Mouse (Mus musculus) heart, embryonic 10.5 days (tissue): ENCODE data around the gene Ccdc81. TPM values are rescaled to one million over a fixed set of nuclear protein-coding genes. Genes with fewer than 3 reads are reported as not detected.

ENCODE experiments used
- DNase-seq: peaks from one replicate; pipeline ENCODE4 v3.0.0-alpha.2; 2017; ENCODE audit warnings: low spot score
- H3K27ac ChIP-seq: fragments of 300-500 bp; sonication (generic); 2 replicates; pipeline ENCODE4 v1.5.1; 2016; ENCODE audit warnings: mild to moderate bottlenecking
- H3K27me3 ChIP-seq: fragments of 300-500 bp; sonication (generic); 2 replicates; pipeline ENCODE4 v1.6.1; 2016; ENCODE audit warnings: mild to moderate bottlenecking; ENCODE audit not compliant: poor library complexity, insufficient read depth, severe bottlenecking
- H3K36me3 ChIP-seq: fragments of 300-500 bp; sonication (generic); 2 replicates; pipeline ENCODE4 v1.6.1; 2016; ENCODE audit warnings: mild to moderate bottlenecking, moderate library complexity
- H3K4me1 ChIP-seq: fragments of 300-500 bp; sonication (generic); 2 replicates; pipeline ENCODE4 v1.6.1; 2016; ENCODE audit warnings: mild to moderate bottlenecking
- H3K4me3 ChIP-seq: fragments of 300-500 bp; sonication (generic); 2 replicates; pipeline ENCODE4 v1.5.1; 2016; ENCODE audit warnings: mild to moderate bottlenecking, moderate library complexity
- H3K9me3 ChIP-seq: fragments of 300-500 bp; sonication (generic); 2 replicates; pipeline ENCODE4 v1.6.1; 2016; ENCODE audit warnings: mild to moderate bottlenecking, moderate library complexity
- WGBS: fragments of 180-500 bp; shearing (Covaris S2); methylation state at CpG from one replicate; pipeline ENCODE4 v1.1.7; 2016; 5-methylcytosine and 5-hydroxymethylcytosine counted together
- polyA plus RNA-seq: library from polyadenylated mRNA; unstranded; fragments of >200 nt; fragmentation: Nextera tagmentation; extraction: Ambion mirVana; gene quantifications from 2 replicates; pipeline ENCODE4 v1.2.1, GENCODE M21; 2016

Gene Ccdc81
- 0.05 TPM in 1 of 2 replicates, not detected in the other for polyA plus RNA-seq

DNA sequence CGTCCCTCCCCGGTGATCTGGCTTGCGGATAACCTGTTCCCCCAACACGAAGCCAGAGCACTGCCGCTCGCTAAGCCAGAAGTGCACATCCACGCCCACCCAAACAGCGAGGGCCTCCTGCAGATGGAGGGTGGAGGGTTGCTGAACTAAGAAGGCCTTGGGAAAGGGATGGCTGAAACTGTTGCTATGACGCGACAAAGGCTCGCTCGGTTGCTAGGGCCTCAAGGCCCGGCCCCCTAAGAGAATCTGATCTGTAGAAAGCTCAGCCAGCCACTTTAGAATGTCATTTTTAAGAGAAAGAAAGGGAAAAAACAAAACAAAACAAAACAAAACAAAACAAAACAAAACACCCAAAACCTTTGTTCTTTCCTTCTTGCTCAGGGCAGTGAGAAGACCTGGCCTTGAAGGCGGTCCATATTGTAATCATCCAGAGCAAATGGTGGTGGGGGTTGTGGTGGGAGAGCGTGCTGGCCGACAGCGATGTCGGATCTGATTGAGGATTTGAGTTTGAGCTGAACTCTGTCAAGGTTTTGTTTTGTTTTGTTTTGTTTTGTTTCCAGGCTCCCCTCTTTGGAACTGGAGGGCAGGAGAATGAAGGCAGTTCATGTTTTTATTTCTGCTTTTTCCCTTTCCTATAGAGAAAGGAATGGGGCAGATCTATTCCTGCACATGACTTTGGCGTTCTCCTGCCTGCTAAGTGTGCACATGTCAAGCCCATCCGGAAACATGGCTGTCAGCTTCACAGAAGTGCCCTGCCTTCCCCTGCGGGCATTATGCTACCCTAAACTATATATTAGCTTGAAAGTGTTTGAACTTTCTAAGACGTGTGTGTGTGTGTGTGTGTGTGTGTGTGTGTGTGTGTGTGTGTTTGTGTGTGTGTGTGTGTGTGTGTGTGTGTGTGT is at the start of gene Ccdc81:
Gene Ccdc81 (minus strand): TSS at position 188 of the 902 bp plus-strand sequence.
- Histone ChIP-seq H3K9me3 (no peaks in the 10 kb centered on the region), H3K36me3 (no peaks in the 10 kb centered on the region), H3K4me1 (no peaks in the 10 kb centered on the region), H3K4me3 (peak within 1 kb of the TSS; percentile 24; the same call in 1 of the 2 replicates), H3K27me3 (no peaks in the 10 kb centered on the region), H3K27ac (no peak within 1 kb of the TSS)
- WGBS = 43% methylated on average over 22 of the region's 22 CpGs
- no peak for DNase-seq

DNA sequence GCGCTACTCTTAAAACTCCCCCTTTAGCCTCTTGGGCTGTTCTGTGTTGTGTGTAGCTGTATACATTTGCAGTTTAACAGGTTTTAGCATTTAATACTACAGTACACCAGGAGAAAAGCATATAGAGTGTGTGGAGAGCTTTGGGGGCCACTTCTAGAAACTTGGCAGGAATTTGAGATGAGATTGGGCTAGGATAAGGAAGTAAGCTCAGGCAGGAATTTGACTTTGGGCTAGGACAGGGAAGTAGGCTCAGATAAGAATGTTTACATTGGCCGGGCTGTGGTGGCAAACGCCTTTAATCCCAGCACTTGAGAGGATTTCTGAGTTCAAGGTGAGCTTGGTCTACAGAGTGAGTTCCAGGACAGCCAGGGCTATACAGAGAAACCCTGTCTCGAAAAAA is 46.0 kb upstream of the Ccdc81 start:
- no peaks in the 10 kb centered on the region for H3K4me1 ChIP-seq

GRCm38 (mm10) chr7:89948026-89948425 is 44.6 kb upstream of the Ccdc81 start:
- Histone ChIP-seq H3K27ac (no peak overlapping the region), H3K4me1 (no peaks in the 10 kb centered on the region), H3K4me3 (no peak overlapping the region), H3K36me3 (no peaks in the 10 kb centered on the region), H3K27me3 (no peaks in the 10 kb centered on the region), H3K9me3 (no peaks in the 10 kb centered on the region)
- DNase-seq = no peak
- 81% methylated on average over 7 of the region's 7 CpGs for WGBS

More for the DNA sequence above, 46.0 kb upstream of the Ccdc81 start:
- H3K4me3 ChIP-seq = no peak overlapping the region
- no peaks in the 10 kb centered on the region for H3K27me3 ChIP-seq
- no peak overlapping the region for H3K27ac ChIP-seq
- H3K9me3 ChIP-seq = no peaks in the 10 kb centered on the region
- H3K36me3 ChIP-seq = peaks cover 9% of the 10 kb centered on the region
- WGBS = 54% methylated on average over 4 of the region's 4 CpGs
- DNase-seq = no peak

- H3K36me3 ChIP-seq = no peaks in the 10 kb centered on the region
- DNase-seq = peak; percentile 98
- H3K27ac ChIP-seq = peak within 1 kb of the TSS; percentile 94
- peaks cover 9% of the 10 kb centered on the region; the same call in 1 of the 2 replicates for H3K4me1 ChIP-seq
- no peaks in the 10 kb centered on the region for H3K9me3 ChIP-seq
- under 1% methylated on average over 45 of the region's 45 CpGs for WGBS
- peak within 1 kb of the TSS; percentile 88 for H3K4me3 ChIP-seq
- H3K27me3 ChIP-seq = no peaks in the 10 kb centered on the region
Observed at GRCm38 (mm10) chr7:89940571-89941463, 37.4 kb upstream of the Ccdc81 start, which contains the start of gene Hikeshi. Gene Hikeshi (minus strand): TSS chr7:89941204.

DNA sequence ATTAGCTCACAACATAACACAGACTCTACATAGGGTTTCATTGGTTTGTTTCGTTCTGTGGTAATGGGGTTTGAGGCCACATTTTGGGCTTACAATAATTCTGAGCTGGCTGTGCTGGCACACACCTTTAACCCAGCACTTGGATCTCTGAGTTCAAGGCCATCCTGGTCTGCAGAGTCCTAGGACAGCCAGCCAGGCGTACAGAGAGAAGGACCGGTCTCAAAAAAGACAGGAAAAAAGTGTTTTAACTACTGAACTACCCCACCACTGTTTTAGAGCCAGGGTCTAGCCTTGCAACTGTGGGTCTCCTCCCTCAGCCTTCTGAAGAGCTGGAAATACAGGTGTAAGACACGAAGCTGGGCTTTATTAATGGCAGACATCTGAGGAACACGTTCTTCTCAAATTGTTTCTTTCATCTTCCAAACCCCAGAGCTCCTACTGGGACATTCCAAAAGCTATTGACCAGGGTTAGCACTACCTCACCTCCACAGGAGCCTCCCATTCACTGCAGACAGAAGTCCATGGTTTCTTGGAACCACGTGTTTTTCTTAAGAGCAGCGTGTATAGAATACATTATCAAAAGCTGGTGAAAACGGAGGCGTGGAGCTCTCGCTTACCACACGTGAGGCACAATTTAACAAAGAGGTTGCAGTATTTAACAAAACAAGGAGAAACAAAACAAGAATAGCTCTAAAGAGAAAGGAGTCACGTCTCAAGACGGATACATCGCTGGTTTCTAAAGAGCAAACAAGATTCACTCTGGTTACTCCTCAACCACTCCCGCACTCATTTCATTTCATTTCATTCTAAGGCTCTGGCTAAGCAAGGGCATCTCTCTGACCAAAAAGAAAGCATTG is 36.3 kb upstream of the Ccdc81 start:
- WGBS = 60% methylated on average over 15 of the region's 15 CpGs
- DNase-seq = no peak
- H3K9me3 ChIP-seq = no peaks in the 10 kb centered on the region
- H3K4me1 ChIP-seq = peaks cover 9% of the 10 kb centered on the region; the same call in 1 of the 2 replicates
- H3K27me3 ChIP-seq = no peaks in the 10 kb centered on the region
- H3K4me3 ChIP-seq = peak overlapping the region; percentile 88
- peak overlapping the region; percentile 13; the same call in 1 of the 2 replicates for H3K27ac ChIP-seq
- peaks cover 2% of the 10 kb centered on the region; the same call in 1 of the 2 replicates for H3K36me3 ChIP-seq

DNA sequence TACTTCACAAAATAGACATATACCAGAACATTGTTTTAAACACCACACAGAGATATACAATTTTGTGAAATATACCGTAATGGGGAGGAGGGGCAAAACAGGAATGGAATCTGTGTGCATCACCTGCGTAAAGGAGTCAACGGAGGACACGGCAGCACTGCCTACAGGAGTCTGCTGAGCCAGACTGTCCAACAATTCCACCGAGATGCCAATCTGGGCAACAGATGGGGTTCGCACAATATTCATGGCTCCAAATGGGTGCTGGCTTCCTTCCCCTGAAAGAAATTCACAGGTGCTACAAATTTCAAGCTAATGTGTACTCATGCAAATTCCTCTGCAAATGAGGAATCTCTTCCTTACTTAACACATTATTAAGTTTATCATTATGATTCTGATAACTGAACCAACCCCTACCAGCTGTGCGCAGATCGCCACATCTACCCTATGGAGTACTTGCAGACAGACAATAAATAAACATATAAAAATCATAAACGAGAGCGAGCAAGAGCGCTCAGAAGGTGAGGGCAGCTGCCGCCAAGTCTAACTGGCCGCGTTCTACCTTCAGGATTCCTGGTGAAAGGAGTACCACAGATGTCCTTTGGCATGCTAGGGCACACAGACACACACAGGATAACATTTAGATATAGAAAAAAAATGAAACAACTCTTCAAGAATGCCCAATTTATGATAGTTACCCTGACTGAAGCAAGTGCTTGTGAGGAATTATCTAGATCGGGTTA is 20.2 kb upstream of the Ccdc81 start:
- WGBS = 95% methylated on average over 15 of the region's 15 CpGs
- no peaks in the 10 kb centered on the region for H3K4me1 ChIP-seq
- no peak for DNase-seq
- H3K4me3 ChIP-seq = no peak overlapping the region
- H3K36me3 ChIP-seq = peaks cover 45% of the 10 kb centered on the region
- H3K27me3 ChIP-seq = no peaks in the 10 kb centered on the region
- H3K27ac ChIP-seq = no peak overlapping the region
- H3K9me3 ChIP-seq = no peaks in the 10 kb centered on the region

- H3K27me3 ChIP-seq = no peaks in the 10 kb centered on the region
- H3K36me3 ChIP-seq = peaks cover 40% of the 10 kb centered on the region
- H3K4me3 ChIP-seq = no peak overlapping the region
- no peak overlapping the region for H3K27ac ChIP-seq
- no peaks in the 10 kb centered on the region for H3K9me3 ChIP-seq
- WGBS = 87% methylated on average over 4 of the region's 4 CpGs
- no peaks in the 10 kb centered on the region for H3K4me1 ChIP-seq
- DNase-seq = no peak
Observed at GRCm38 (mm10) chr7:89917776-89918175, 14.3 kb upstream of the Ccdc81 start.

GRCm38 (mm10) chr7:89916711-89917110 is 13.3 kb upstream of the Ccdc81 start:
- H3K9me3 ChIP-seq = no peaks in the 10 kb centered on the region
- DNase-seq = no peak
- H3K27ac ChIP-seq = no peak overlapping the region
- H3K4me3 ChIP-seq = no peak overlapping the region
- peaks cover 37% of the 10 kb centered on the region for H3K36me3 ChIP-seq
- WGBS = 98% methylated on average over 5 of the region's 5 CpGs
- H3K4me1 ChIP-seq = no peaks in the 10 kb centered on the region
- no peaks in the 10 kb centered on the region for H3K27me3 ChIP-seq

GRCm38 (mm10) chr7:89913432-89914158 is 10.2 kb upstream of the Ccdc81 start:
- Histone ChIP-seq H3K36me3 (peaks cover 22% of the 10 kb centered on the region), H3K4me1 (no peaks in the 10 kb centered on the region), H3K9me3 (no peaks in the 10 kb centered on the region), H3K27me3 (no peaks in the 10 kb centered on the region), H3K4me3 (no peak overlapping the region), H3K27ac (no peak overlapping the region)
- 85% methylated on average over 3 of the region's 3 CpGs for WGBS
- no peak for DNase-seq

GRCm38 (mm10) chr7:89912356-89912755 is 8.9 kb upstream of the Ccdc81 start:
- WGBS = 85% methylated on average over 3 of the region's 3 CpGs
- Histone ChIP-seq H3K4me1 (no peaks in the 10 kb centered on the region), H3K27me3 (no peaks in the 10 kb centered on the region)

GRCm38 (mm10) chr7:89909711-89910110 is 6.3 kb upstream of the Ccdc81 start:
- no peaks in the 10 kb centered on the region for H3K36me3 ChIP-seq
- H3K9me3 ChIP-seq = no peaks in the 10 kb centered on the region
- no peak for DNase-seq
- H3K27me3 ChIP-seq = no peaks in the 10 kb centered on the region
- no peak overlapping the region for H3K27ac ChIP-seq
- H3K4me1 ChIP-seq = no peaks in the 10 kb centered on the region
- H3K4me3 ChIP-seq = no peak overlapping the region
- WGBS = 80% methylated on average over 4 of the region's 4 CpGs

More at GRCm38 (mm10) chr7:89912356-89912755, 8.9 kb upstream of the Ccdc81 start:
- no peaks in the 10 kb centered on the region for H3K9me3 ChIP-seq
- H3K27ac ChIP-seq = no peak overlapping the region
- no peak overlapping the region for H3K4me3 ChIP-seq
- peaks cover 17% of the 10 kb centered on the region for H3K36me3 ChIP-seq
- DNase-seq = no peak
